Mouse (Mus musculus) C2C12 (cell line): ENCODE measurements around the gene Slc36a1.

ENCODE experiments used
- CEBPB ChIP-seq: IDR thresholded peaks from one replicate; pipeline ENCODE4 v1.6.1; 2011; ENCODE audit warnings: low read depth, mild to moderate bottlenecking, control low read depth, moderate library complexity
- CTCF ChIP-seq: IDR thresholded peaks from one replicate; pipeline ENCODE4 v1.5.1; 2011; ENCODE audit not compliant: control insufficient read depth, insufficient read depth, insufficient read length
- MAX ChIP-seq: IDR thresholded peaks from one replicate; pipeline ENCODE4 v1.6.1; 2011; ENCODE audit warnings: mild to moderate bottlenecking, control low read depth
- MYOD1 ChIP-seq: IDR thresholded peaks from one replicate; pipeline ENCODE4 v1.6.1; 2011; ENCODE audit warnings: low read depth; ENCODE audit not compliant: control insufficient read depth, insufficient read length
- MYOG ChIP-seq: IDR thresholded peaks from one replicate; pipeline ENCODE4 v1.6.1; 2011; ENCODE audit not compliant: control insufficient read depth, insufficient read length; ENCODE audit errors: extremely low read depth

GRCm38 (mm10) chr11:55217880-55218279, 13.7 kb downstream of the Slc36a1 start:
- TF ChIP-seq CTCF (no peak), MYOG (no peak), MAX (no peak), CEBPB (no peak), MYOD1 (no peak)
